Mouse (Mus musculus) lung, adult 2 months (tissue): Measurements from ENCODE around the gene Tomm20l.

Source experiments
- CTCF ChIP-seq: fragments of 200-500 bp; IDR thresholded peaks from 2 replicates; pipeline ENCODE4 v1.5.1; 2011; ENCODE audit warnings: mild to moderate bottlenecking, low read length, control low read depth; ENCODE audit not compliant: insufficient read depth
- POLR2A ChIP-seq: fragments of 200-500 bp; IDR thresholded peaks from 2 replicates; pipeline ENCODE4 v1.6.1; 2011; ENCODE audit warnings: low read depth, mild to moderate bottlenecking, control low read depth, low read length, borderline replicate concordance; ENCODE audit errors: extremely low read depth

GRCm38 (mm10) chr12:71136130-71136973, 25.1 kb downstream of the Tomm20l start, which contains the start of the genes Timm9 and 2700049A03Rik:
- TF ChIP-seq POLR2A (peak; percentile 73; the same call in 1 of the 2 replicates), CTCF (no peak)
